Mouse (Mus musculus): ENCODE measurements around the gene Grk3. TPM values are rescaled to one million over a fixed set of nuclear protein-coding genes. Genes with fewer than 3 reads are reported as not detected.

Grk3 gene
- total RNA-seq, 1 experiment: 4.2 TPM

DNA sequence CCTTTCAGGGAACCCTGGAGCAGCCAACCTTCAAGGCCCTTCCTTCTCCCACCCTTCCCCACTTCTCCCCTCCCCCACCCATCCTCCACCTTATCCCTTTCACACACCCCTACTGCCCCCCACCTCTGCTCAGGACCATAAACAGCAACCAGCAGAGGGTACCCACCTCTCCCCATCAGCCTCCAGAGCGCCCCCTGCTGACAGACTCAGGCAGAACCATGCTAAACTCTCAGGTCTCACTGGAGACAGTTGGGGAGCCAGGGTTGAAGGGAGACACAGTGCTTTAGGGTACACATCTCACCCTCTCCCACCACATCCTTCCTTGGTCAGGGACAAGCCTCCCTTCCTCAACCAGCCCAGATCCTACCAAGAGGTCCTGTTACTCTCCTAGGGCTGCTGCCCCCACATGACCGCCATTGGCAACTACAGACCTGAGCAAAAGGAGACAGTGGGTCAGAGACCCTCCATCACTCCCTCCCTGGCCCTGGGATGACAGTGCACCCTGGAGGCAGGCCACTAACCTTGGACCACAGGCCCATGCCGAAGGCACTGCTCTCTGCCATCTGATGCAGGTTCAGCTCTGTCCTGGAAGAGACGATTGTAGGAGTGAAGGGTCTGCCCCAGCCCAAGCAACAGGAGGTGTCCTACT is 150.7 kb downstream of the Grk3 start:
- no peak for DNase-seq (ENCODE audit: low read depth, low spot score)
- TF ChIP-seq HCFC1 (IDR thresholded peaks at IDR 0.05; ENCODE audit: borderline replicate concordance, insufficient read depth, low read length) (no peak), MAFK (IDR thresholded peaks at IDR 0.05; ENCODE audit: insufficient read depth, low read depth, low read length) (no peak), CHD2 (IDR thresholded peaks at IDR 0.05; ENCODE audit: low read depth, low read length) (no peak), ZNF384 (IDR thresholded peaks at IDR 0.05; ENCODE audit: low read depth, low read length) (no peak), ZC3H11A (IDR thresholded peaks at IDR 0.05; ENCODE audit: borderline replicate concordance, low read depth, low read length) (no peak)
- Histone ChIP-seq H3K4me1 (ENCODE audit: control insufficient read depth in 2 of 2, insufficient read depth in 2 of 2, low read length in 2 of 2, poor library complexity in 1 of 2) (no peaks in the 10 kb centered on the region), H3K36me3 (ENCODE audit: control insufficient read depth, insufficient read depth, low read length, poor library complexity, severe bottlenecking) (no peaks in the 10 kb centered on the region), H3K4me3 (ENCODE audit: insufficient read depth in 1 of 2, low read depth in 1 of 2, low read length in 2 of 2, poor library complexity in 1 of 2, severe bottlenecking in 1 of 2) (no peak overlapping the region), H3K9ac (ENCODE audit: insufficient read depth, low read depth, low read length, poor library complexity, severe bottlenecking) (no peak overlapping the region), H3K27ac (ENCODE audit: insufficient read depth, low read depth, low read length, poor library complexity, severe bottlenecking) (no peak overlapping the region), H3K9me3 (ENCODE audit: control insufficient read depth, insufficient read depth, low read depth, low read length) (no peaks in the 10 kb centered on the region)
- in situ Hi-C loops (cut with MboI; ENCODE audit: low sequenced_read_pairs in 2 of 2, unreplicated experiment in 2 of 2): no loop called here

Other genes with a start within 250 kb of the Grk3 start
- gene Myo18b, start 119.4 kb downstream of the Grk3 start, total RNA-seq (2012; rRNA removed): 2.0 and 2.3 TPM in 2 replicates
- not detected in 2 replicates for gene Crybb2, start 54.3 kb upstream of the Grk3 start, total RNA-seq (2012; rRNA removed)
- 0.42 and 1.2 TPM in 2 replicates for gene Crybb3, start 65.8 kb upstream of the Grk3 start, total RNA-seq (2012; rRNA removed)
- 12.3 and 15.9 TPM in 2 replicates for gene 2900026A02Rik, start 205.4 kb upstream of the Grk3 start, total RNA-seq (2012; rRNA removed)
- 0.22 and 0.53 TPM in 2 replicates for gene Tmem211, start 211.1 kb upstream of the Grk3 start, total RNA-seq (2012; rRNA removed)